Mouse (Mus musculus) cerebellum, adult 2 months (tissue): ENCODE results near the gene Gm28230.

Experiments
- CTCF ChIP-seq: fragments of 200-500 bp; IDR thresholded peaks from 2 replicates; pipeline ENCODE4 v1.5.1; 2011; ENCODE audit warnings: low read depth, mild to moderate bottlenecking, control low read depth, low read length, moderate library complexity, borderline replicate concordance; ENCODE audit not compliant: insufficient read depth
- POLR2A ChIP-seq: fragments of 200-500 bp; IDR thresholded peaks from 2 replicates; pipeline ENCODE4 v1.6.1; 2011; ENCODE audit warnings: low read length, control low read depth, borderline replicate concordance; ENCODE audit not compliant: insufficient read depth

GRCm38 (mm10) chr2:74728303-74728680, 1.8 kb downstream of the Gm28230 start:
- no peak for TF ChIP-seq CTCF
- TF ChIP-seq POLR2A = no peak
